Mouse (Mus musculus): ENCODE results near the gene Ccnf.

DNA sequence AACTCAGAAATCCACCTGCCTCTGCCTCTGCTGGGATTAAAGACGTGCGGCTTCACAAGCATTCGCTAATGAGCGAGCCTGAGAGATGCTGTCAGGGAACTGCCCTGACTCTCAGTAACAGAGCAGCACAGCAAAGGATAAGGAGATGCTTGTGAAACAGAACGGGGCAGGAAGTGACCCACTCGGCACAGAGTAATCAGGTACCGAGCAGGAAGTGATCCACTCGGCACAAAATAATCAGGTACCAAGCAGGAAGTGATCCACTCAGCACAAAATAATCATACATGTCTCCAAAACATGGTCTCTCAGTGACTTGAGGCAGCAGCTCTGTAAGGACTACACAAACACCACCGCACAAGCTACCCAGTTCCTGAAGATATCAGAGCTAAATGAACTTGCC is 37.2 kb upstream of the Ccnf start:
- TF ChIP-seq CTCF (IDR thresholded peaks at IDR 0.05; ENCODE audit: low read depth, low read length): no peak
- TF ChIP-seq GATA2 (IDR thresholded peaks at IDR 0.05; ENCODE audit: borderline replicate concordance, low read depth, low read length): no peak
- no peak for TF ChIP-seq TAL1 (conservative IDR thresholded peaks at IDR 0.05; ENCODE audit: low read depth, low read length)
- no peak for TF ChIP-seq GATA1 (IDR thresholded peaks at IDR 0.05; ENCODE audit: borderline replicate concordance, low read length)

All from G1E (cell line).